Mouse (Mus musculus): ENCODE measurements around the gene Acoxl. TPM values are rescaled to one million over a fixed set of nuclear protein-coding genes. Genes with fewer than 3 reads are reported as not detected.

Acoxl gene
- polyA plus RNA-seq, 1 experiment: not detected

DNA sequence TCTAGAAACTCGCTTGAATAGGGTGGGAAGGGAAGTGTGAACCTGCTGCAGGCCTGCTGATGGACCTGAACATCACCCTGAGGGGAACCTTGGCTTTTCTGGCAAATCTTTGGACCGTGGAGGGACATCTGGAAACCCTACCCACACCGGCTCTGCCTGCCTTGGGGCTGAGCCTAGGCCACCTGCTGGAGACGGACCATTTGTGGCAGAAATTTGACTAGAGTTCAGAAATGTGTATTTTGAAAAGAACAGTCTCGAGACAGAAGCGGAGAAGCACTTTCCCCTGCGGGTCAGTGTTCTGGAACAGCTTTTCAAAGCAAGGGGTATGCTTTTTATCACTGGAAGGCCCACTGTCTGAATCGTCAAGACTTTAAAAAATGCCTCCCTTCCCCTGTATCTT lies 296.3 kb downstream of the Acoxl start:
- Histone ChIP-seq H3K4me1 (ENCODE audit: control insufficient read depth, insufficient read depth, low read length) (no peaks in the 10 kb centered on the region), H3K4me3 (ENCODE audit: insufficient read depth, low read length) (no peak overlapping the region), H3K27ac (ENCODE audit: insufficient read depth, low read length) (no peak overlapping the region)
- TF ChIP-seq POLR2A (IDR thresholded peaks at IDR 0.05; ENCODE audit: extremely low read depth, insufficient read depth, low read length) (no peak), CTCF (IDR thresholded peaks at IDR 0.05; ENCODE audit: extremely low read depth, insufficient read depth, low read length) (no peak)

DNA sequence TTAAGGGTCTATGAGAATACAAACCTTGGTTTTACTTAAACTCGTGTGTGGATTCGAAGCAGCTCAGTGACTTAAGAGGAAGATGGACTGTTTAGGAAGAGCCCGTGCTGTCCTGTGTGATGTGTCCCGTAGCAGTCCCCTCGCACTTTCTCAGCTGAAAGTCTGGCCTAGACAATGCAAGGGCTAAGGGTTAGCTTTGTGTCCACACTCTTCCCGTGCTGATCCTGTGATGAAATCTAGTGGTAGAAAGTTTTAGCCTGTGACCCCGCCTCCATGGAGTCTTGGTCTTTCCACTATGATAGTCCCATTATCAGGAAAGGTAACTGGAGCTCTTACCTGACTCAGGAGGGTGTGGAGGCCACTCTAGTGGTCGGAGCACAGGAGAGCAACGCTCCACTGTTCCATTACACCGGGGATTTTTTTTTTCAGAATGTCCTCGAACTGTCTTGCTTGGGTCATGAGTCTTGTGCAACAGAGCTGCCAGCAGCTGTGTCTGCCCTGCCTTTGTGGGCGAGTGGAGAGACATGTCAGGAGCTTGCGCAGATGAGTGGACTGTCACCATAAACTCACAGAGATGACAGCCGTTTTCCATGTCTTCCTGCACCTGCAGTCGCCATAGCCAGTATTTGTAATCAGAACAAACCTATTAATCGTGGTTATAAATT lies 298.2 kb downstream of the Acoxl start:
- Histone ChIP-seq H3K4me1 (ENCODE audit: control insufficient read depth, insufficient read depth, low read length) (no peaks in the 10 kb centered on the region), H3K27ac (ENCODE audit: insufficient read depth, low read length) (no peak overlapping the region), H3K4me3 (ENCODE audit: insufficient read depth, low read length) (no peak overlapping the region)
- no peak for TF ChIP-seq POLR2A (IDR thresholded peaks at IDR 0.05; ENCODE audit: extremely low read depth, insufficient read depth, low read length)
- no peak for TF ChIP-seq CTCF (IDR thresholded peaks at IDR 0.05; ENCODE audit: extremely low read depth, insufficient read depth, low read length)

DNA sequence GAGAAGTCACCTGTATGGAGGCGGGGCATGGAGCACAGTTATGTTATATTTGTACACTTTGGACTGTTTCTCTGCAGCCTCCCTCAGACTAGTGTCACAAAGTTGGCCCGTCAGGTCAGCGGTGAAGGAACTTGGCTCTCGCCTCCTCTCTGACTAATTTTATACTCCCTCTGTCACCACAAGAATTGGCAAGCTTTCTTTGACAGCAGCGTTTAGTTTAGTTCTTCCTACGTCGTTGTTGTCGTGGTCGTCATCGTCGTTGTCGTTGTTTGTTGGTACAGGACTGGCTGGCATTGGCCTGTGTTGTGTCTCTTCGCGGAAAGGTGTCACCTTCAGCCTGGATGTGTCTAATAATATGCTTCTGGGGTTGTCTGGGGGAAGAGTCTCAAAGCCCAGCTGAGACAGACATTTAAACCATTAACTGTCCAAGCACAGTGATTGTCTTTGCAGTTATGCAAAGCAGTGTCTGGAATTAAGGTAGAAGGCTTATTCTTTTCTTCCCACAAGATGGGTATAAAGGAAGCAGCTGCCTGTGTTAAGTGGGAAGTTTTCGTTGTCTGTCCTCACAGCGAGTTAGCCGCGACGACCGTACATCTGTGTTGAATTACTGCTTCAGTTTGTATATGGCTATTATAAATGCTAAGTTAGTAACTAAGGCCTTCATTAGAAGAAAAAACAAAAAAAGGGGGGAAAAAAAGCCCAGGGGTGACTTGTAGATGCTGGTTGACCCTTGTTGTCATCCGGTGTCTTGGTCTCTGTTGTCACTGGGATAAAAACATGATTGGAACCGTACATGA lies 299.0 kb downstream of the Acoxl start:
- H3K4me1 ChIP-seq (ENCODE audit: control insufficient read depth, insufficient read depth, low read length): no peaks in the 10 kb centered on the region
- no peak overlapping the region for H3K27ac ChIP-seq (ENCODE audit: insufficient read depth, low read length)
- no peak overlapping the region for H3K4me3 ChIP-seq (ENCODE audit: insufficient read depth, low read length)
- no peak for TF ChIP-seq POLR2A (IDR thresholded peaks at IDR 0.05; ENCODE audit: extremely low read depth, insufficient read depth, low read length)
- no peak for TF ChIP-seq CTCF (IDR thresholded peaks at IDR 0.05; ENCODE audit: extremely low read depth, insufficient read depth, low read length)

DNA sequence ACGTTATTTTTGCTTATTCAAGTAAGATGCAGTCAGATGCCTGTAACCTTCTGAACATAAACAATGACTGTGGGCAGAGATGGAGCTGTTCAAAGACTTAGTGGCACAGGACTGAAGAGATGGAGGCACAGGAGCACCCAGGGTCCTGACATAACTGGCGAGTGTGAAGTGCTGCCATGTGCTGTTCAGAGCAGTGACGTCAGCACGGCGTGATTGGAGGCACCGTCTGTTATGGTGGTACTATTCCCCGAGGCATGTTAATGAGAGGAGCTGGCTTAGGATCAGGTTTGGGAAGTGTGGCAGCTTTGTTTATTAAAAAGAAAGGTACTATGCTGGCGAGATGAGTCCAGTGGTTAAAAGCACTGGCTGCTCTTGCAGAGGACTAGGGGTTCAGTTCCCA lies 300.2 kb downstream of the Acoxl start:
- no peak for TF ChIP-seq POLR2A (IDR thresholded peaks at IDR 0.05; ENCODE audit: extremely low read depth, insufficient read depth, low read length)
- no peak for TF ChIP-seq CTCF (IDR thresholded peaks at IDR 0.05; ENCODE audit: extremely low read depth, insufficient read depth, low read length)

GRCm38 (mm10) chr2:128139781-128140180 lies 301.1 kb downstream of the Acoxl start:
- H3K27ac ChIP-seq (ENCODE audit: insufficient read depth, low read length): no peak overlapping the region
- no peak overlapping the region for H3K4me3 ChIP-seq (ENCODE audit: insufficient read depth, low read length)
- no peaks in the 10 kb centered on the region for H3K4me1 ChIP-seq (ENCODE audit: control insufficient read depth, insufficient read depth, low read length)
- TF ChIP-seq POLR2A (IDR thresholded peaks at IDR 0.05; ENCODE audit: extremely low read depth, insufficient read depth, low read length) (no peak), CTCF (IDR thresholded peaks at IDR 0.05; ENCODE audit: extremely low read depth, insufficient read depth, low read length) (no peak)

More for the DNA sequence above, 300.2 kb downstream of the Acoxl start:
- Histone ChIP-seq H3K27ac (ENCODE audit: insufficient read depth, low read length) (no peak overlapping the region), H3K4me3 (ENCODE audit: insufficient read depth, low read length) (no peak overlapping the region), H3K4me1 (ENCODE audit: control insufficient read depth, insufficient read depth, low read length) (no peaks in the 10 kb centered on the region)

- Histone ChIP-seq H3K4me3 (ENCODE audit: insufficient read depth, low read length) (no peak overlapping the region), H3K4me1 (ENCODE audit: control insufficient read depth, insufficient read depth, low read length) (no peaks in the 10 kb centered on the region), H3K27ac (ENCODE audit: insufficient read depth, low read length) (no peak overlapping the region)
- TF ChIP-seq CTCF (IDR thresholded peaks at IDR 0.05; ENCODE audit: extremely low read depth, insufficient read depth, low read length) (no peak), POLR2A (IDR thresholded peaks at IDR 0.05; ENCODE audit: extremely low read depth, insufficient read depth, low read length) (no peak)
Measured at GRCm38 (mm10) chr2:128140183-128140582, 301.5 kb downstream of the Acoxl start.

GRCm38 (mm10) chr2:128143992-128144391 lies 305.3 kb downstream of the Acoxl start:
- TF ChIP-seq CTCF (IDR thresholded peaks at IDR 0.05; ENCODE audit: extremely low read depth, insufficient read depth, low read length): no peak
- no peak for TF ChIP-seq POLR2A (IDR thresholded peaks at IDR 0.05; ENCODE audit: extremely low read depth, insufficient read depth, low read length)
- H3K27ac ChIP-seq (ENCODE audit: insufficient read depth, low read length): no peak overlapping the region
- H3K4me1 ChIP-seq (ENCODE audit: control insufficient read depth, insufficient read depth, low read length): no peaks in the 10 kb centered on the region
- no peak overlapping the region for H3K4me3 ChIP-seq (ENCODE audit: insufficient read depth, low read length)

- H3K27ac ChIP-seq (ENCODE audit: insufficient read depth, low read length): no peak overlapping the region
- no peak for TF ChIP-seq CTCF (IDR thresholded peaks at IDR 0.05; ENCODE audit: extremely low read depth, insufficient read depth, low read length)
- no peak for TF ChIP-seq POLR2A (IDR thresholded peaks at IDR 0.05; ENCODE audit: extremely low read depth, insufficient read depth, low read length)
- H3K4me1 ChIP-seq (ENCODE audit: control insufficient read depth, insufficient read depth, low read length): no peaks in the 10 kb centered on the region
- H3K4me3 ChIP-seq (ENCODE audit: insufficient read depth, low read length): no peak overlapping the region
Measured at GRCm38 (mm10) chr2:128145433-128145832, 306.8 kb downstream of the Acoxl start.

- no peak overlapping the region for H3K4me3 ChIP-seq (ENCODE audit: insufficient read depth, low read length)
- no peaks in the 10 kb centered on the region for H3K4me1 ChIP-seq (ENCODE audit: control insufficient read depth, insufficient read depth, low read length)
- TF ChIP-seq POLR2A (IDR thresholded peaks at IDR 0.05; ENCODE audit: extremely low read depth, insufficient read depth, low read length) (no peak), CTCF (IDR thresholded peaks at IDR 0.05; ENCODE audit: extremely low read depth, insufficient read depth, low read length) (no peak)
- H3K27ac ChIP-seq (ENCODE audit: insufficient read depth, low read length): no peak overlapping the region
Measured at GRCm38 (mm10) chr2:128149596-128149995, 310.9 kb downstream of the Acoxl start.

DNA sequence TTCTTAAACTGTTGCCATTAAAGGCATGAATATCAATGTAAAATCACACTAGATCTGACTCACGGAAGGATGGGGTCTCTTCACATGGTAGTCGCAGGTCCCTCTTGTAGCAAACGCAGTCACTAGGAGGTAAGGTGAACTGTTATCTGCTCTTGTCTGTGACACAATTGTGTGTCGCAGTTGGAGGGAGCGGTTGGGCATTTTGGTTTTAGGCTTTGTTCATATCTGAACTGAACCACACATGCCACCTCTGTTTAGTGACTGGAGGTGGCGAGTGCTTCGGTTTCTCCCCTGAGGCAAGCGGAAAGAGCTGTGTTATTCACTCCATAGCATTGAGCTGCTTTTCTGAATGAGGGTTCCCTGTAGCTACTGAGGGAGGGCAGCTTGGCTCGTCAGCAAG lies 313.5 kb downstream of the Acoxl start:
- Histone ChIP-seq H3K4me3 (ENCODE audit: insufficient read depth, low read length) (no peak overlapping the region), H3K27ac (ENCODE audit: insufficient read depth, low read length) (no peak overlapping the region), H3K4me1 (ENCODE audit: control insufficient read depth, insufficient read depth, low read length) (no peaks in the 10 kb centered on the region)
- TF ChIP-seq CTCF (IDR thresholded peaks at IDR 0.05; ENCODE audit: extremely low read depth, insufficient read depth, low read length) (no peak), POLR2A (IDR thresholded peaks at IDR 0.05; ENCODE audit: extremely low read depth, insufficient read depth, low read length) (no peak)

Data from cortical plate, adult 2 months (tissue).